ENCODE assay signal across 8 mouse cellular contexts in the genomic region with DNA sequence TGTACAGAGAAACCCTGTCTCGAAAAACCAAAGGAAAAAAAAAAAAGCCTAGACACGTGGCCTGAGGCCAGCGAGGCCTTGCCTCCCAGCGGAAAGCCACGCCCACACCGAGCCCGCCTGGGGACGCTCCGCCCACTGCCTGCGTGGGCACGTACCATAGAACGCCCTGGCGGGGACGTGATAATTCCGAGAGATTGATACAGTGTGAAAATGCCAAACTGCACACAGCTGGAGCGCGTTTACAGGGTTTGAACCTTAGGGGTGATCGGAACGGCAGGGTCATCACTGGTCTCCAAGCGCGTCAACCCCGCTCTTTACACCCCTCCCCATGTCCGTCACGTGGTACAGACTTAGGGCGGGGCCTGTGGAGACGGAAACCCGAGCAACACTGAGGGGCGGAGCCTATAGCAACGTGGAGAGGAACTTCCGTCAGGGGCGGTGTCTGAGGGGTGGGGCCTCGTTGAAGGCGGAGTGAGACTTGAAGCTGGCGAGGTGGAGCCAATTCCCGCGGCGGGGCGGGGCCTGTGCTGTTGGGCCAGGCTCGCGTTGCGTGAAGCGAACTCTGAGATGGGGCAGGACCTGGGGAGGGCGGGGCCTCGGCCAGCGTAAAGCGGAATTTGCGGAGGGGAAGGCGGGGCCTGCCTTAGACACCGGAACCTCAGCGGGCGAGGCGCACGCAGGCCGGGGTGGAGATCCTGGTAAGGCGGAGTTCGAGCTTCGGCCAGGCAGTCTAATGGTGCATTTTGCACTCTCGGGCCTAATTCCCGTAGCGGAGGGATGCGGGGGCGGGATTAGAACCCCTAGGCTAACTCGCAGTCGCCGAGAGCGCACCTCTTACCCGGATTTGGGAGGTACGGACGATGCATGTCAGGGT. TPM values are rescaled to one million over a fixed set of nuclear protein-coding genes. Genes with fewer than 3 reads are reported as not detected.
DNase-seq lines count a peak whose midpoint lies in the region; ATAC-seq and TF ChIP-seq lines count a peak whose summit lies in the region.

Gene Brat1, plus strand, starts transcription at position 634 of the 874 bp plus-strand sequence.

- peak; percentile 96 for DNase-seq in G1E (ENCODE audit: low spot score)
- peak; percentile 100 for DNase-seq in cerebellum, adult 18-20 months
- peak; percentile 99 for DNase-seq in heart, postnatal 36 days
- DNase-seq in layer of hippocampus, adult 2 months (ENCODE audit: low spot score in 2 of 2): peak; percentile 99 to 100
- DNase-seq in lung, embryonic 14.5 days: peak; percentile 100
- DNase-seq in thymus, adult 2 months: peak; percentile 100

- peak; percentile 66 for TF ChIP-seq POLR2A in olfactory bulb, adult 2 months (IDR thresholded peaks at IDR 0.05; ENCODE audit: insufficient read depth, low read depth, low read length)
- TF ChIP-seq POLR2A in thymus, adult 2 months (IDR thresholded peaks at IDR 0.05; ENCODE audit: control insufficient read depth, extremely low read depth, insufficient read depth, low read length, poor library complexity): peak; percentile 87

- peak within 1 kb of the TSS; percentile 82 for H3K9ac ChIP-seq in forebrain, embryonic 16.5 days (replicated peaks; ENCODE audit: low read depth, low read length)
- H3K9ac ChIP-seq in lung, embryonic 14.5 days: peak within 1 kb of the TSS; percentile 74

- H3K36me3 ChIP-seq in G1E (replicated peaks): peaks cover 29% of the 10 kb centered on the region
- H3K36me3 ChIP-seq in forebrain, embryonic 16.5 days (ENCODE audit: control insufficient read depth, insufficient read depth): peaks cover 2% of the 10 kb centered on the region; the same call in 1 of the 2 replicates
- H3K36me3 ChIP-seq in lung, embryonic 14.5 days (ENCODE audit: insufficient read depth): no peaks in the 10 kb centered on the region; the same call in 1 of the 2 replicates
- no peaks in the 10 kb centered on the region for H3K36me3 ChIP-seq in thymus, adult 2 months (ENCODE audit: control insufficient read depth, insufficient read depth, low read length)

- H3K9me3 ChIP-seq in G1E (replicated peaks): no peaks in the 10 kb centered on the region
- H3K9me3 ChIP-seq in forebrain, embryonic 16.5 days (ENCODE audit: control insufficient read depth, low read length): no peaks in the 10 kb centered on the region
- no peaks in the 10 kb centered on the region for H3K9me3 ChIP-seq in lung, embryonic 14.5 days (ENCODE audit: low read depth, low read length)

- peak within 1 kb of the TSS; percentile 88 for H3K4me2 ChIP-seq in forebrain, embryonic 16.5 days (ENCODE audit: low read length)
- H3K4me2 ChIP-seq in lung, embryonic 14.5 days: peak within 1 kb of the TSS; percentile 75

- peak within 1 kb of the TSS; percentile 91 for H3K27ac ChIP-seq in forebrain, embryonic 16.5 days (ENCODE audit: low read length)
- H3K27ac ChIP-seq in layer of hippocampus, adult 2 months: peak within 1 kb of the TSS; percentile 98
- H3K27ac ChIP-seq in lung, embryonic 14.5 days (ENCODE audit: low read depth): peak within 1 kb of the TSS; percentile 87
- peak within 1 kb of the TSS; percentile 98 for H3K27ac ChIP-seq in olfactory bulb, adult 2 months (ENCODE audit: insufficient read depth, low read depth, low read length)
- H3K27ac ChIP-seq in thymus, adult 2 months (ENCODE audit: control insufficient read depth, insufficient read depth, low read length): peak within 1 kb of the TSS; percentile 61

- peaks cover 47% of the 10 kb centered on the region for H3K4me1 ChIP-seq in G1E (ENCODE audit: insufficient read depth, low read depth, low read length)
- peaks cover 30% of the 10 kb centered on the region for H3K4me1 ChIP-seq in forebrain, embryonic 16.5 days (replicated peaks; ENCODE audit: control insufficient read depth, insufficient read depth, low read length)
- peaks cover 8% of the 10 kb centered on the region; the same call in 1 of the 2 replicates for H3K4me1 ChIP-seq in lung, embryonic 14.5 days (ENCODE audit: insufficient read depth)
- peaks cover 23% of the 10 kb centered on the region for H3K4me1 ChIP-seq in olfactory bulb, adult 2 months (ENCODE audit: control insufficient read depth, insufficient read depth, low read length)
- H3K4me1 ChIP-seq in thymus, adult 2 months (replicated peaks; ENCODE audit: control insufficient read depth, insufficient read depth, low read length): peaks cover 28% of the 10 kb centered on the region

- peaks cover 20% of the 10 kb centered on the region for H3K27me3 ChIP-seq in G1E (ENCODE audit: insufficient read depth, low read length)
- H3K27me3 ChIP-seq in forebrain, embryonic 16.5 days (replicated peaks; ENCODE audit: control insufficient read depth, insufficient read depth, low read length): no peaks in the 10 kb centered on the region
- no peaks in the 10 kb centered on the region for H3K27me3 ChIP-seq in lung, embryonic 14.5 days (ENCODE audit: insufficient read depth, low read length)
- H3K27me3 ChIP-seq in thymus, adult 2 months (ENCODE audit: control insufficient read depth, insufficient read depth, low read length): no peaks in the 10 kb centered on the region

- intact Hi-C loops in heart, postnatal 36 days (cut with DNase I): loop anchor here (5.0 kb wide), 2 partner anchors 43 to 282 kb away; no protein-coding TSS in a partner anchor

- TF ChIP-seq CTCF in G1E (IDR thresholded peaks at IDR 0.05; ENCODE audit: low read depth, low read length): no peak
- no peak; the same call in 1 of the 2 replicates for TF ChIP-seq CTCF in layer of hippocampus, adult 2 months (conservative IDR thresholded peaks at IDR 0.05)
- TF ChIP-seq CTCF in lung, embryonic 14.5 days (IDR thresholded peaks at IDR 0.05; ENCODE audit: low read depth): no peak
- TF ChIP-seq CTCF in olfactory bulb, adult 2 months (IDR thresholded peaks at IDR 0.05; ENCODE audit: insufficient read depth, low read depth, low read length): no peak
- no peak; the same call in 1 of the 2 replicates for TF ChIP-seq CTCF in thymus, adult 2 months (IDR thresholded peaks at IDR 0.05; ENCODE audit: borderline replicate concordance, control insufficient read depth, extremely low read depth, insufficient read depth, low read length, poor library complexity)

- WGBS in forebrain, embryonic 16.5 days: 0% methylated on average over 69 of the region's 69 CpGs
- WGBS in lung, embryonic 14.5 days: under 1% methylated on average over 69 of the region's 69 CpGs
- WGBS in olfactory bulb, adult 2 months: under 1% methylated on average over 69 of the region's 69 CpGs
- under 1% methylated on average over 69 of the region's 69 CpGs for WGBS in thymus, adult 2 months

- ATAC-seq in G1E (ENCODE audit: extremely low read depth, insufficient number of reproducible peaks, low FRiP score, poor library complexity, severe bottlenecking): peak; percentile 90
- ATAC-seq in forebrain, embryonic 16.5 days: peak; percentile 94
- peak; percentile 92 for ATAC-seq in lung, embryonic 14.5 days (ENCODE audit: insufficient read depth)

- peak within 1 kb of the TSS; percentile 78 for H3K4me3 ChIP-seq in G1E (ENCODE audit: low read depth, low read length)
- peak within 1 kb of the TSS; percentile 70 for H3K4me3 ChIP-seq in forebrain, embryonic 16.5 days (replicated peaks; ENCODE audit: low read length)
- peak within 1 kb of the TSS; percentile 85 for H3K4me3 ChIP-seq in layer of hippocampus, adult 2 months
- H3K4me3 ChIP-seq in lung, embryonic 14.5 days (ENCODE audit: low read depth, low read length): peak within 1 kb of the TSS; percentile 62
- H3K4me3 ChIP-seq in olfactory bulb, adult 2 months (ENCODE audit: insufficient read depth, low read depth, low read length): peak within 1 kb of the TSS; percentile 69
- H3K4me3 ChIP-seq in thymus, adult 2 months (ENCODE audit: control insufficient read depth, insufficient read depth, low read length): peak within 1 kb of the TSS; percentile 62

RNA-seq across cellular contexts. Expression of gene Brat1, which starts in this region (rescaled TPM):
- total RNA-seq in G1E (2014; fragmentation: Nextera tagmentation) (11.1 and 12.2 TPM in 2 replicates), G1E (2017) (9.5 and 10.9 TPM in 2 replicates)
- polyA plus RNA-seq in G1E (2012): 25.7 and 25.9 TPM in 2 replicates
- 28.0 and 28.4 TPM in 2 replicates for polyA plus RNA-seq in forebrain, embryonic 16.5 days (2015; fragmentation: Nextera tagmentation; extraction: Ambion mirVana)
- 10 to 100 TPM in 1 of 2 experiments, 1 to 10 TPM in 1; 8.3 to 10.4 TPM for total RNA-seq in heart, postnatal 36 days (2021)
- 10 to 100 TPM; 20.2 to 21.1 TPM for total RNA-seq in layer of hippocampus, adult 2 months (2021)
- 19.8 and 21.2 TPM in 2 replicates for polyA plus RNA-seq in lung, embryonic 14.5 days (2014; fragmentation: Nextera tagmentation; extraction: Ambion mirVana)
- not detected in 2 replicates for polyA plus RNA-seq in olfactory bulb, adult 2 months (2012; ENCODE audit: insufficient read depth, insufficient read length, low replicate concordance, missing spikeins)
- 65.1 and 69.1 TPM in 2 replicates for polyA plus RNA-seq in thymus, adult 2 months (2012; rRNA removed)

Comparison
In these comparisons a context has a peak if more than half of its experiments do, and no peak if none do; other contexts are left out.
1. Peak in every context shown above with its lines: DNase-seq, ATAC-seq, H3K4me3 ChIP-seq and H3K27ac ChIP-seq.